Mouse (Mus musculus) hindbrain, embryonic 14.5 days (tissue): ENCODE results near the gene Cptp. TPM values are rescaled to one million over a fixed set of nuclear protein-coding genes. Genes with fewer than 3 reads are reported as not detected.

Experiments used
- ATAC-seq: fragments of 200-750 bp; cut with Nextera tagmentation; 2 replicates; pipeline ENCODE4 v1.8.0; 2017; ENCODE audit warnings: moderate number of reproducible peaks, mild to moderate bottlenecking, moderate TSS enrichment, moderate library complexity; ENCODE audit not compliant: low FRiP score
- DNase-seq: peaks from one replicate; pipeline ENCODE4 v3.0.0-alpha.2; 2015; ENCODE audit warnings: low spot score
- H3K27ac ChIP-seq: fragments of 300-500 bp; sonication (generic); 2 replicates; pipeline ENCODE4 v1.5.1; 2014; ENCODE audit warnings: mild to moderate bottlenecking, moderate library complexity
- H3K27me3 ChIP-seq: fragments of 300-500 bp; sonication (generic); 2 replicates; pipeline ENCODE4 v1.6.1; 2014; ENCODE audit warnings: mild to moderate bottlenecking, low read length, mixed read lengths; ENCODE audit not compliant: control insufficient read depth, insufficient read depth
- H3K36me3 ChIP-seq: fragments of 300-500 bp; sonication (generic); replicated peaks from 2 replicates; pipeline ENCODE4 v1.6.1; 2014; ENCODE audit not compliant: control insufficient read depth, insufficient read depth
- H3K4me1 ChIP-seq: fragments of 300-500 bp; sonication (generic); replicated peaks from 2 replicates; pipeline ENCODE4 v1.6.1; 2014; ENCODE audit warnings: antibody characterized with exemption, low read length, mixed read lengths; ENCODE audit not compliant: control insufficient read depth, insufficient read depth
- H3K4me2 ChIP-seq: fragments of 300-500 bp; sonication (generic); replicated peaks from 2 replicates; pipeline ENCODE4 v1.6.1; 2014; ENCODE audit warnings: mild to moderate bottlenecking, moderate library complexity
- H3K4me3 ChIP-seq: fragments of 300-500 bp; sonication (generic); replicated peaks from 2 replicates; pipeline ENCODE4 v1.5.1; 2014; ENCODE audit warnings: mild to moderate bottlenecking, low read length
- H3K9ac ChIP-seq: fragments of 300-500 bp; sonication (generic); 2 replicates; pipeline ENCODE4 v1.6.1; 2014
- H3K9me3 ChIP-seq: fragments of 300-500 bp; sonication (generic); 2 replicates; pipeline ENCODE4 v1.6.1; 2016; ENCODE audit warnings: low read length; ENCODE audit not compliant: control insufficient read depth
- WGBS: fragments of 180-500 bp; shearing (Covaris S2); extraction: QIAGEN DNeasy Blood & Tissue Kit; methylation state at CpG from one replicate; pipeline ENCODE4 v1.1.7; 2014; 5-methylcytosine and 5-hydroxymethylcytosine counted together
- polyA plus RNA-seq: library from polyadenylated mRNA; unstranded; fragments of >200 nt; fragmentation: Nextera tagmentation; extraction: Ambion mirVana; gene quantifications from 2 replicates; pipeline ENCODE4 v1.2.1, GENCODE M21; 2014

Gene Cptp
- polyA plus RNA-seq, 1 experiment from 2014 or later: 33.5 TPM

GRCm38 (mm10) chr4:155899355-155899754 is 30.1 kb upstream of the Cptp start:
- no peaks in the 10 kb centered on the region for H3K9me3 ChIP-seq
- ATAC-seq: no peak
- DNase-seq: no peak
- H3K27me3 ChIP-seq: no peaks in the 10 kb centered on the region
- H3K4me3 ChIP-seq: no peak overlapping the region
- H3K27ac ChIP-seq: no peak overlapping the region
- H3K4me2 ChIP-seq: no peak overlapping the region
- peaks cover 79% of the 10 kb centered on the region for H3K36me3 ChIP-seq
- WGBS: 97% methylated on average over 7 of the region's 7 CpGs
- H3K4me1 ChIP-seq: peaks cover 13% of the 10 kb centered on the region
- no peak overlapping the region for H3K9ac ChIP-seq

- H3K4me3 ChIP-seq: no peak overlapping the region
- H3K27ac ChIP-seq: no peak overlapping the region
- H3K36me3 ChIP-seq: peaks cover 69% of the 10 kb centered on the region
- H3K9me3 ChIP-seq: no peaks in the 10 kb centered on the region
- WGBS: 96% methylated on average over 2 of the region's 2 CpGs
- H3K9ac ChIP-seq: no peak overlapping the region
- H3K4me1 ChIP-seq: peaks cover 24% of the 10 kb centered on the region
- DNase-seq: no peak
- no peak overlapping the region for H3K4me2 ChIP-seq
- ATAC-seq: no peak
- H3K27me3 ChIP-seq: no peaks in the 10 kb centered on the region
Measured at GRCm38 (mm10) chr4:155898318-155898717, 29.1 kb upstream of the Cptp start.

- Histone ChIP-seq H3K36me3 (peaks cover 50% of the 10 kb centered on the region), H3K9me3 (no peaks in the 10 kb centered on the region), H3K4me1 (peaks cover 29% of the 10 kb centered on the region), H3K27ac (no peak overlapping the region), H3K4me3 (no peak overlapping the region), H3K9ac (no peak overlapping the region), H3K27me3 (no peaks in the 10 kb centered on the region), H3K4me2 (no peak overlapping the region)
- ATAC-seq (no peak), DNase-seq (no peak)
- over 99% methylated on average over 12 of the region's 12 CpGs for WGBS
Measured at GRCm38 (mm10) chr4:155896461-155896860, 27.2 kb upstream of the Cptp start.

- Histone ChIP-seq H3K36me3 (peaks cover 44% of the 10 kb centered on the region), H3K9me3 (no peaks in the 10 kb centered on the region), H3K27ac (no peak overlapping the region), H3K4me3 (no peak overlapping the region), H3K9ac (no peak overlapping the region), H3K4me2 (peak overlapping the region; percentile 75; the same call in 1 of the 2 replicates), H3K4me1 (peaks cover 31% of the 10 kb centered on the region), H3K27me3 (no peaks in the 10 kb centered on the region)
- DNase-seq: no peak
- 96% methylated on average over 4 of the region's 4 CpGs for WGBS
- ATAC-seq: no peak
Measured at GRCm38 (mm10) chr4:155895826-155896225, 26.6 kb upstream of the Cptp start.

- H3K4me3 ChIP-seq: peak overlapping the region; percentile 97
- H3K4me1 ChIP-seq: peaks cover 37% of the 10 kb centered on the region
- H3K27me3 ChIP-seq: no peaks in the 10 kb centered on the region
- no peaks in the 10 kb centered on the region for H3K9me3 ChIP-seq
- no peak for ATAC-seq
- peaks cover 40% of the 10 kb centered on the region for H3K36me3 ChIP-seq
- peak; percentile 57 for DNase-seq
- peak overlapping the region; percentile 92 for H3K9ac ChIP-seq
- 30% methylated on average over 6 of the region's 6 CpGs for whole genome bisulfite sequencing
- H3K4me2 ChIP-seq: peak overlapping the region; percentile 75
- H3K27ac ChIP-seq: peak overlapping the region; percentile 14; the same call in 1 of the 2 replicates
Measured at GRCm38 (mm10) chr4:155895216-155895615, 26.0 kb upstream of the Cptp start.

GRCm38 (mm10) chr4:155894311-155894881 is 25.2 kb upstream of the Cptp start:
- no peak for ATAC-seq
- 30% methylated on average over 8 of the region's 8 CpGs for WGBS
- peak overlapping the region; percentile 75 for H3K4me2 ChIP-seq
- peaks cover 40% of the 10 kb centered on the region for H3K36me3 ChIP-seq
- H3K27ac ChIP-seq: no peak overlapping the region; the same call in 1 of the 2 replicates
- no peak for DNase-seq
- H3K4me3 ChIP-seq: peak overlapping the region; percentile 97
- H3K27me3 ChIP-seq: no peaks in the 10 kb centered on the region
- peaks cover 41% of the 10 kb centered on the region for H3K4me1 ChIP-seq
- H3K9me3 ChIP-seq: no peaks in the 10 kb centered on the region
- H3K9ac ChIP-seq: peak overlapping the region; percentile 92

GRCm38 (mm10) chr4:155893212-155893690 is 24.0 kb upstream of the Cptp start:
- ATAC-seq (no peak), DNase-seq (no peak)
- Histone ChIP-seq H3K4me3 (peak overlapping the region; percentile 97), H3K27me3 (no peaks in the 10 kb centered on the region), H3K9ac (peak overlapping the region; percentile 92), H3K9me3 (no peaks in the 10 kb centered on the region), H3K36me3 (peaks cover 40% of the 10 kb centered on the region), H3K4me2 (peak overlapping the region; percentile 75), H3K4me1 (peaks cover 41% of the 10 kb centered on the region), H3K27ac (no peak overlapping the region)
- WGBS: 67% methylated on average over 8 of the region's 8 CpGs

GRCm38 (mm10) chr4:155892438-155893211 is 23.4 kb upstream of the Cptp start:
- Histone ChIP-seq H3K9me3 (no peaks in the 10 kb centered on the region), H3K4me3 (peak overlapping the region; percentile 97), H3K27ac (peak overlapping the region; percentile 99), H3K4me2 (peak overlapping the region; percentile 75), H3K27me3 (no peaks in the 10 kb centered on the region), H3K4me1 (peaks cover 41% of the 10 kb centered on the region), H3K9ac (peak overlapping the region; percentile 92), H3K36me3 (peaks cover 42% of the 10 kb centered on the region)
- 6% methylated on average over 30 of the region's 37 CpGs for WGBS
- ATAC-seq (peak; percentile 23), DNase-seq (no peak)

GRCm38 (mm10) chr4:155892017-155892416 is 22.8 kb upstream of the Cptp start:
- WGBS: under 1% methylated on average over 56 of the region's 56 CpGs
- peaks cover 41% of the 10 kb centered on the region for H3K4me1 ChIP-seq

More at GRCm38 (mm10) chr4:155892017-155892416, 22.8 kb upstream of the Cptp start:
- Histone ChIP-seq H3K36me3 (peaks cover 46% of the 10 kb centered on the region), H3K27me3 (no peaks in the 10 kb centered on the region), H3K9me3 (no peaks in the 10 kb centered on the region), H3K4me2 (peak overlapping the region; percentile 75), H3K4me3 (peak overlapping the region; percentile 97), H3K27ac (peak overlapping the region; percentile 99), H3K9ac (peak overlapping the region; percentile 92)
- peak; percentile 87 for DNase-seq
- ATAC-seq: peak; percentile 91
